Mouse (Mus musculus): ENCODE results near the gene Phldb1. TPM values are rescaled to one million over a fixed set of nuclear protein-coding genes. Genes with fewer than 3 reads are reported as not detected.

Phldb1 gene
- polyA plus RNA-seq, 1 experiment from 2014 or later, result 24.4 TPM

DNA sequence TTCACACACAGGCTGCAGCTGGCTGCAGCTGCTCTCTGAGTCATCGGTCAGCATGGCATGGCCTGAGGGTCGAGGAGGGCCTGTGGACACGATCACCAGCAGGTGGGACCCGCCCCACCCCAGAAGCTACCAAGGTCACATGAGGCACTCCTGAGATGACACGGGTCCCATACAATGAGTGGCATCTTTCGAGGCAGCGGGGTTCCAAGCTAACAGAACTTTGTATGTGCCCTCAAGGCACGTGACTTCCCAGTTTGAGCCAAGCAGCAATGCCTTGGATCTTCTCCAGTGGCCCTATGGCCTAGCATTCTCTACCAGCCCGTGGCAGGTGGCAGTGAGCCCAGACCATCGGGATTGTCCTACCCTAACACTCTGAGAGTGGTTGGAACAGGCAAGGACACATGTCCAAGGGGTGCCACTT lies 17.2 kb downstream of the Phldb1 start:
- Histone ChIP-seq H3K9ac (no peak overlapping the region), H3K27ac (replicated peaks) (no peak overlapping the region), H3K36me3 (peaks cover 53% of the 10 kb centered on the region), H3K9me3 (no peaks in the 10 kb centered on the region), H3K4me1 (peaks cover 32% of the 10 kb centered on the region), H3K4me2 (no peak overlapping the region), H3K4me3 (no peak overlapping the region), H3K27me3 (replicated peaks) (no peaks in the 10 kb centered on the region)
- 78% methylated on average over 10 of the region's 10 CpGs for WGBS
- ATAC-seq (ENCODE audit: extremely low read depth, insufficient number of reproducible peaks, low FRiP score, low TSS enrichment), result no peak

DNA sequence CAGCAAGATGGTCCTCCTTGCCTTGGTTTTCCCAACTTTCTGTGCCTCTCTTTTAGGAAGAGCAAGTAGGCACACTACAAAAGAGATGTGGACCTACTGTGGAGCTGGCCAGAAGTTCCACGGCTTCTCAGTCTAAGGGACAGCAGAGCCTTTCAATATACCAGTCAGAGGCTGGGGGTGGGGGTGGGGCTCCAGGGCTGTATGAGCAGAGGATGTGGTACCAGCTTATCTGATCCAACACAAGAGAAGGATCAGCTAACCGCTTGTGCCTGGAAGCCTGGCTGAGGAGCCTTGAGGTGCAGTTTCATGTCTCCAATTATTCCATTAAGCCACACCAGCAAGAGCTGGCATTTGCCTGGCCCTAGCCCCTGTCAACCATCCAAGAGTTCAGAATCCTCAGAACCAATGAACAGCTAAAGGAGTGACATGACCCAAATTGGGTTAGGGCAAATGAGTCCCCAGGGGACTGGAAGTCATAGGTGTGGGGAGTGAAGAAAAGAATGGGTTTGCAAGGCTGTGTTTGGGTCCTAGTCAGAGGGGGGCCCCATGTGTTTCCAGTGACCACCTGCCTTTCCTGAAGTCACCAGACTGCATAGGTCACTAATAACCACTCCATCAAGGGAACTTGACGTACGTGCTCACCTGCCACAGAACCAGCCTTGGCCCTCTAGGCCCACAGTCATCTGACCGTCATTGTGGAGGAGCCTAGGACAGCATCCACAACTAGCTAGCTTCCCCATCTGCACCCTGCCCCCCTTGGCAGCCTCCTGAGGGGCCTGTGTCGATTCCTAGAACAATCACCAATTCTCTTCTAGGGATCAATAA lies 17.8 kb downstream of the Phldb1 start:
- Histone ChIP-seq H3K4me3 (no peak overlapping the region), H3K9me3 (no peaks in the 10 kb centered on the region), H3K9ac (no peak overlapping the region), H3K27me3 (replicated peaks) (no peaks in the 10 kb centered on the region), H3K27ac (replicated peaks) (no peak overlapping the region), H3K4me1 (peaks cover 27% of the 10 kb centered on the region), H3K4me2 (no peak overlapping the region), H3K36me3 (peaks cover 59% of the 10 kb centered on the region)
- 72% methylated on average over 6 of the region's 6 CpGs for WGBS
- ATAC-seq (ENCODE audit: extremely low read depth, insufficient number of reproducible peaks, low FRiP score, low TSS enrichment), result no peak

- Histone ChIP-seq H3K36me3 (peaks cover 72% of the 10 kb centered on the region), H3K9ac (no peak overlapping the region), H3K27ac (replicated peaks) (no peak overlapping the region), H3K27me3 (replicated peaks) (no peaks in the 10 kb centered on the region), H3K4me1 (peaks cover 17% of the 10 kb centered on the region), H3K4me3 (no peak overlapping the region), H3K9me3 (no peaks in the 10 kb centered on the region), H3K4me2 (no peak overlapping the region)
- no peak for ATAC-seq (ENCODE audit: extremely low read depth, insufficient number of reproducible peaks, low FRiP score, low TSS enrichment)
- WGBS, result 88% methylated on average over 29 of the region's 29 CpGs
Observed at GRCm38 (mm10) chr9:44715705-44716362, 19.2 kb downstream of the Phldb1 start.

DNA sequence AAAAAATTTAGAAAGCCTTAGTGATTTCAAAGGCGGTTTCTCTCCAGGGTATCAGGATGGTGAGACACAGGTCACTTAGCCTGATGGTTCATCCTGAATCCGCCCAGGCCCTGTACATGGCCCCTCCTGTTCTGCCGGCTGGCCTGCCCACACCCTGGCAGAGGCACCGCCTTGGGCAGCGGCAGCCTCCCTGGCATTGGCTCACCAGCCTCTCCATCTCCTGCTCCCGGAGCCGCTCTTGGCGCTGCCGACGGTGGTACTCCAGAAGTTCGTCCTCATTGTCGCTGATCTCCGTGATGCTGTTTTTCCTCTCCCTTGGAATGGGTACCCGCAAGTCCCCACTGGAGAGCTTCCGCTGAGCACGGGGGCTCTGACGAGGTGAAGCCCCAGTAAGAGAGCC lies 19.9 kb downstream of the Phldb1 start:
- no peak overlapping the region for H3K27ac ChIP-seq (replicated peaks)
- no peak overlapping the region for H3K4me2 ChIP-seq
- no peaks in the 10 kb centered on the region for H3K27me3 ChIP-seq (replicated peaks)
- no peak overlapping the region for H3K4me3 ChIP-seq
- no peaks in the 10 kb centered on the region for H3K9me3 ChIP-seq
- ATAC-seq (ENCODE audit: extremely low read depth, insufficient number of reproducible peaks, low FRiP score, low TSS enrichment), result no peak
- peaks cover 10% of the 10 kb centered on the region for H3K4me1 ChIP-seq
- WGBS, result 81% methylated on average over 17 of the region's 17 CpGs
- no peak overlapping the region for H3K9ac ChIP-seq
- H3K36me3 ChIP-seq, result peaks cover 80% of the 10 kb centered on the region

GRCm38 (mm10) chr9:44713574-44713973 lies 21.4 kb downstream of the Phldb1 start:
- no peaks in the 10 kb centered on the region for H3K9me3 ChIP-seq
- no peak overlapping the region for H3K4me2 ChIP-seq
- H3K4me1 ChIP-seq, result peaks cover 14% of the 10 kb centered on the region
- no peak overlapping the region for H3K27ac ChIP-seq (replicated peaks)
- H3K36me3 ChIP-seq, result peaks cover 85% of the 10 kb centered on the region
- ATAC-seq (ENCODE audit: extremely low read depth, insufficient number of reproducible peaks, low FRiP score, low TSS enrichment), result no peak
- WGBS, result 55% methylated on average over 2 of the region's 2 CpGs
- no peak overlapping the region for H3K4me3 ChIP-seq
- H3K9ac ChIP-seq, result no peak overlapping the region
- H3K27me3 ChIP-seq (replicated peaks), result no peaks in the 10 kb centered on the region

DNA sequence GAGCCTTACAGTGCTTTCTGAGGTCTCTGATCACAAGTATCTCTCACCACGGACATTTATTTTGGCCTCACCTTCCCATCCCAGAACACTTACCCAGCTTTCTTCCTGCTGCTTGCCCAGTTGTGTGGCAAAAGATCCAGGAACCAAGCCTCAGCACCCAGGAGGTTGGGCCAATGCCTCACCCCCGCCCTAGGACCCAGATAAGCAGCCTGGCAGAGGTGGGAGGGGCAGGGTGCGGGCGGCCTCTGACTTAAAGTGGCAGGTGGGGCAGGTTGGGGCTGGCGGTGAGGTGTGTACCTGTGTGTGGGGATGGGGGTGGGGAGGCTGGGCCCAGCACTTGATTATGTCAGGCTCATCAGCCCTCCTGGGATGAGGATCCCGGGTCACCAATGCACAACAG lies 21.9 kb downstream of the Phldb1 start:
- no peak for ATAC-seq (ENCODE audit: extremely low read depth, insufficient number of reproducible peaks, low FRiP score, low TSS enrichment)
- H3K36me3 ChIP-seq, result peaks cover 84% of the 10 kb centered on the region
- WGBS, result 69% methylated on average over 6 of the region's 6 CpGs

DNA sequence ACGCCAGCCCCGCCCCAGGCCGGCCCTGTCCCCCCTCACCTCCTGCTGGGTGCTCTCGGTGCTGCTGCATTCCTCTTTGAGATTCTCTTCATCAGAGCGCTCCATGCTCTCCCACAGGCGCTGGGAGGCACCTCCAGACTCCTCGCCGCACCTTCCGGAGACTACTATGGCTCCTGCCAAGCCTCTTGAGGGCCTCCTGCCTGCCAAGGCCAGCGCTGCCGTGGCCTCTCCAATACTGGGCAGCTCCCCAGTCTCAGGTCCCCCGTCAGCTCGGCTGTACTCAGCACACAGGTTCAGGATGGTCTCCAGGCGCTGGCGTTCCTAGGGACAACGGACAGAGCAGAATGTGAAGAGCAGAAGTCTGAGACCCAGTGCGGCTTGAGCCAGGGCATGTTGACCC lies 23.4 kb downstream of the Phldb1 start:
- Histone ChIP-seq H3K27me3 (replicated peaks) (peaks cover 8% of the 10 kb centered on the region; the same call in 1 of the 2 replicates), H3K4me3 (no peak overlapping the region), H3K9ac (no peak overlapping the region), H3K4me1 (peaks cover 23% of the 10 kb centered on the region), H3K27ac (replicated peaks) (no peak overlapping the region), H3K4me2 (no peak overlapping the region), H3K36me3 (peaks cover 82% of the 10 kb centered on the region), H3K9me3 (no peaks in the 10 kb centered on the region)
- WGBS, result 61% methylated on average over 17 of the region's 17 CpGs
- no peak for ATAC-seq (ENCODE audit: extremely low read depth, insufficient number of reproducible peaks, low FRiP score, low TSS enrichment)

More for the DNA sequence above, 21.9 kb downstream of the Phldb1 start:
- no peaks in the 10 kb centered on the region for H3K27me3 ChIP-seq (replicated peaks)
- no peak overlapping the region for H3K4me2 ChIP-seq
- H3K9ac ChIP-seq, result no peak overlapping the region
- no peaks in the 10 kb centered on the region for H3K9me3 ChIP-seq
- H3K4me3 ChIP-seq, result no peak overlapping the region
- no peak overlapping the region for H3K27ac ChIP-seq (replicated peaks)
- peaks cover 17% of the 10 kb centered on the region for H3K4me1 ChIP-seq

- peaks cover 8% of the 10 kb centered on the region; the same call in 1 of the 2 replicates for H3K27me3 ChIP-seq (replicated peaks)
- H3K4me2 ChIP-seq, result no peak overlapping the region
- H3K27ac ChIP-seq (replicated peaks), result no peak overlapping the region
- H3K4me3 ChIP-seq, result no peak overlapping the region
- peaks cover 82% of the 10 kb centered on the region for H3K36me3 ChIP-seq
- 0 out of 2 replicates have a peak overlapping the region, but pooled peaks have one; percentile 5 for H3K9ac ChIP-seq
- H3K9me3 ChIP-seq, result no peaks in the 10 kb centered on the region
- no peak for ATAC-seq (ENCODE audit: extremely low read depth, insufficient number of reproducible peaks, low FRiP score, low TSS enrichment)
- peaks cover 23% of the 10 kb centered on the region for H3K4me1 ChIP-seq
- WGBS, result 69% methylated on average over 5 of the region's 5 CpGs
Observed at GRCm38 (mm10) chr9:44710213-44710612, 24.8 kb downstream of the Phldb1 start.

DNA sequence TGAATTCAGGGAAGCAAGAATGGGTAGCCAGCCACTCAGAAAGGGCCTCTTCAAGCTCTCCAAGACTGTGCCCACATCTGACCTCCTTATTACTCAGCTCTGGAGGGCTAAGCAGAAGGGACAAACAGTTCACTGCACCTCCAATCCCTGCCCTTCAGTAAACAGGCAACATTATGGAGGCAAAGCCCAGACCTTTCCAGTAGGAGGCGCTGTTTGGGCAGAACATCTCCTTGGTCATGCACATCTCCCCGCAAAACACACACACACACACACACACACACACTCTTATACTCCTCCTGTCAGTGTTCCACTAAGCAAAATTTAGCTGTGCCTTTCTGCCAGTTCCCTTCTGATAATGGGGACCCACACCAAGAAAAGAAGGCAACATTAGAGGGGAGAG lies 25.4 kb downstream of the Phldb1 start:
- Histone ChIP-seq H3K4me1 (peaks cover 23% of the 10 kb centered on the region), H3K9me3 (no peaks in the 10 kb centered on the region), H3K4me2 (no peak overlapping the region), H3K9ac (no peak overlapping the region), H3K27ac (replicated peaks) (peak overlapping the region; percentile 53; the same call in 1 of the 2 replicates), H3K27me3 (replicated peaks) (peaks cover 8% of the 10 kb centered on the region; the same call in 1 of the 2 replicates), H3K36me3 (peaks cover 82% of the 10 kb centered on the region), H3K4me3 (no peak overlapping the region)
- 44% methylated on average over 2 of the region's 2 CpGs for whole genome bisulfite sequencing
- ATAC-seq (ENCODE audit: extremely low read depth, insufficient number of reproducible peaks, low FRiP score, low TSS enrichment), result no peak

- ATAC-seq (ENCODE audit: extremely low read depth, insufficient number of reproducible peaks, low FRiP score, low TSS enrichment), result no peak
- peak overlapping the region; percentile 80 for H3K4me2 ChIP-seq
- no peaks in the 10 kb centered on the region for H3K9me3 ChIP-seq
- H3K27me3 ChIP-seq (replicated peaks), result peaks cover 8% of the 10 kb centered on the region; the same call in 1 of the 2 replicates
- H3K4me1 ChIP-seq, result peaks cover 23% of the 10 kb centered on the region
- H3K27ac ChIP-seq (replicated peaks), result peak overlapping the region; percentile 73
- peaks cover 82% of the 10 kb centered on the region for H3K36me3 ChIP-seq
- H3K4me3 ChIP-seq, result peak overlapping the region; percentile 56
- WGBS, result 23% methylated on average over 6 of the region's 6 CpGs
- peak overlapping the region; percentile 80 for H3K9ac ChIP-seq
Observed at GRCm38 (mm10) chr9:44708925-44709324, 26.1 kb downstream of the Phldb1 start.

- H3K9me3 ChIP-seq, result no peaks in the 10 kb centered on the region
- H3K4me1 ChIP-seq, result peaks cover 23% of the 10 kb centered on the region
- H3K27me3 ChIP-seq (replicated peaks), result peaks cover 8% of the 10 kb centered on the region; the same call in 1 of the 2 replicates
- H3K36me3 ChIP-seq, result peaks cover 82% of the 10 kb centered on the region
- peak overlapping the region; percentile 56 for H3K4me3 ChIP-seq
- H3K4me2 ChIP-seq, result peak overlapping the region; percentile 80
- H3K27ac ChIP-seq (replicated peaks), result peak overlapping the region; percentile 73
- H3K9ac ChIP-seq, result peak overlapping the region; percentile 80
- ATAC-seq (ENCODE audit: extremely low read depth, insufficient number of reproducible peaks, low FRiP score, low TSS enrichment), result peak; percentile 64; the same call in 1 of the 2 replicates
- 7% methylated on average over 16 of the region's 24 CpGs for WGBS
Observed at GRCm38 (mm10) chr9:44708429-44708765, 26.6 kb downstream of the Phldb1 start.
